Mouse (Mus musculus) splenic B cell, adult 2 months (primary cell): ENCODE data around the gene Ptpn12.
"Not testable (repeated sequence)": the region's sequence is repeated elsewhere in the genome, so short reads cannot be mapped to it uniquely, and the experiment has no call there.

Experiments used
- DNase-seq: peaks from one replicate; pipeline ENCODE4 v3.0.0-alpha.2; 2011; ENCODE audit warnings: low read depth, low spot score
- H3K27me3 ChIP-seq: 2 replicates; pipeline ENCODE4 v1.6.1; 2012; ENCODE audit warnings: mild to moderate bottlenecking, low read length, moderate library complexity, mixed read lengths; ENCODE audit not compliant: control insufficient read depth, poor library complexity, insufficient read depth, severe bottlenecking
- H3K36me3 ChIP-seq: 2 replicates; pipeline ENCODE4 v1.6.1; 2012; ENCODE audit warnings: mild to moderate bottlenecking, low read length, moderate library complexity, mixed read lengths; ENCODE audit not compliant: control insufficient read depth, poor library complexity, insufficient read depth, severe bottlenecking

The Ptpn12 gene

GRCm38 (mm10) chr5:20950855-20951650 is 104.7 kb downstream of the Ptpn12 start:
- Histone ChIP-seq H3K36me3 (no peaks in the 10 kb centered on the region), H3K27me3 (no peaks in the 10 kb centered on the region)
- DNase-seq: peak; percentile 60

- Histone ChIP-seq H3K27me3 (no peaks in the 10 kb centered on the region), H3K36me3 (no peaks in the 10 kb centered on the region)
- peak; percentile 45 for DNase-seq
Measured at GRCm38 (mm10) chr5:20950516-20950854, 105.2 kb downstream of the Ptpn12 start.

GRCm38 (mm10) chr5:20950093-20950492 is 105.6 kb downstream of the Ptpn12 start:
- H3K36me3 ChIP-seq: no peaks in the 10 kb centered on the region
- H3K27me3 ChIP-seq: no peaks in the 10 kb centered on the region
- no peak for DNase-seq

DNA sequence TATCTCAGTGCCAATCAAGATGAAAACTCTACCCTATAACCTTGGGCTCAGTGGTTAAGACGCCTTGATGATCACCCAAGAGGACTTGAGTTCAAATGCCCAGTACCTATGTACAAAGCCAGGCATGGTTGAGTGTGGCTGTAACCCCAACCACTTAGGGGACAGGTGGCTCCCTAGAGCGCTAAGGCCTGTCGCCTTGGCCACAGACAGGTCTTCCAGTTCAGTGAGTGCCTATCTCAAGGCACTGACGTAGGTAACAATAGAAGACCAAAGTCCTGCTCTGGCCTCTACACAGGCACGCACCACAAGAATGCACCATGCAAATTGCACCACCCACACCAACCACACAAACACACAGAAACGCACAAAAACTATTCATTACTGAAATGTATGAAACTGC is 108.8 kb downstream of the Ptpn12 start:
- H3K27me3 ChIP-seq: no peaks in the 10 kb centered on the region
- DNase-seq: peak; percentile 79
- no peaks in the 10 kb centered on the region for H3K36me3 ChIP-seq

DNA sequence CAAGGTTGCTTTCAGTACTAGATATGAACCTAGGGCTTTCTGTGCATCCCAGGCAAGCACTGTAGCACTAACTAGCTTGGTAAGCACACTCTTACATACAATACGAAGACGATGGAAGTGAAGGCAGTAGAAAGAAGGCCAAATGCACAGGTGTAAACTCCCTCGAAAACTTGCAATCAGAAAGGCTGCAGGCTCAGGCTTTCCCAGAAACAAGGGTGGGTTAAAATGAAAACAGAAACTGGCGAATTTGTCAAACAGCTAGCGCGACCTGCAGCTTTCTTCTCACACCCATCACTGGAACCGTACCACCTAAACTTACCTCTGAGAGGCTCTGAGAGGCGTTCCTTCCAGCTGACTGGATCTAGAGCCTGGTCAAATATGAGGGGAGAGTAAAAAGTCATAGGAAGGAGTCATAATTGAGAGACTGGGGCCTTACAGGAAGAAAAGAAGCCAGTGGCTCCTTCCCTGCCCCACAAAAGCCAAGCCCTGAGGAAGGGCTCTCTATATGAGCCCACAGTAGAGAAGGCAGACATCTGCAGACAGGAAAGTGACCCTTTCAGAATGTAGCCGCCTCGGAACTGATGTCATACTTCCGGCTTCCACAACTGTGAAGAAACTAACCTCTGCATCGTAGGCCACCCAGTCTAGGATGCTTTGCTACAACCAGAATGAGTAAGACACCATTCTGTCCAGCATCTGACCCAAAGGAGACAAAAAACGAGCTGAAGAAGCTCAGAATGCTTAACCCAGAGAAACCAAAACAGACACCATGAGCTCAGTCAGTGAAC is 110.6 kb downstream of the Ptpn12 start:
- peaks cover 1% of the 10 kb centered on the region; the same call in 1 of the 2 replicates for H3K36me3 ChIP-seq
- DNase-seq: peak; percentile 75
- no peaks in the 10 kb centered on the region for H3K27me3 ChIP-seq

GRCm38 (mm10) chr5:20943791-20944190 is 111.9 kb downstream of the Ptpn12 start:
- not testable (repeated sequence) for H3K27me3 ChIP-seq

GRCm38 (mm10) chr5:20942523-20942922 is 113.2 kb downstream of the Ptpn12 start:
- Histone ChIP-seq H3K27me3 (no peaks in the 10 kb centered on the region), H3K36me3 (peaks cover 2% of the 10 kb centered on the region; the same call in 1 of the 2 replicates)
- DNase-seq: no peak

More at GRCm38 (mm10) chr5:20943791-20944190, 111.9 kb downstream of the Ptpn12 start:
- H3K36me3 ChIP-seq, DNase-seq: not testable (repeated sequence)

- DNase-seq: peak; percentile 69
- H3K36me3 ChIP-seq: peaks cover 2% of the 10 kb centered on the region; the same call in 1 of the 2 replicates
- H3K27me3 ChIP-seq: no peaks in the 10 kb centered on the region
Measured at GRCm38 (mm10) chr5:20941205-20941604, 114.5 kb downstream of the Ptpn12 start.

GRCm38 (mm10) chr5:20940696-20941095 is 115.0 kb downstream of the Ptpn12 start:
- DNase-seq: no peak
- Histone ChIP-seq H3K36me3 (peaks cover 2% of the 10 kb centered on the region; the same call in 1 of the 2 replicates), H3K27me3 (no peaks in the 10 kb centered on the region)

GRCm38 (mm10) chr5:20940040-20940571 is 115.6 kb downstream of the Ptpn12 start:
- Histone ChIP-seq H3K36me3 (peaks cover 2% of the 10 kb centered on the region; the same call in 1 of the 2 replicates), H3K27me3 (no peaks in the 10 kb centered on the region)
- no peak for DNase-seq

- Histone ChIP-seq H3K27me3 (no peaks in the 10 kb centered on the region), H3K36me3 (peaks cover 2% of the 10 kb centered on the region; the same call in 1 of the 2 replicates)
- DNase-seq: no peak
Measured at GRCm38 (mm10) chr5:20938523-20938922, 117.2 kb downstream of the Ptpn12 start.
